Mouse (Mus musculus) cerebellum, adult 11-12 months (tissue): ENCODE results near the gene Igfbp3.

Source experiments
- DNase-seq: peaks from one replicate; pipeline ENCODE4 v3.0.0; 2022

Igfbp3 gene

DNA sequence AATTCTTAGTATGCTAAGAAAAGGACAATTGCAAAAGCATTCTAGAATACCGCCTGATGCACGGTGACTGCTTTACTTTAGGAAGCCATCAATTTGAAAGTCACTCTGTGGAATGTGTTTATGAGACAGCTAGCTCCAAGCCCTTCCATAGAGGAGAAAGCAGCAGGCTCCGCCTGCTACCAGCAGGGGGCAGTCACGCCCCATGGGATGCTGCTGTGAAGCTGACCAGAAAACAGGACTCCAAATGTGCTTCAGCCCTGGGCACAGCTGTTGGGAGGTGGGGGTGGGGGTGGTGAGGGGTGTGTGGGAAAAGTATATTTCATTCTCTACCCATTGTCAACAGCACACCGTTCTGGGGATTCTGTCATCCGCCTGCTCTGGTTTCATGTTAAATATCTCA lies 3.4 kb downstream of the Igfbp3 start:
- DNase-seq = no peak

DNA sequence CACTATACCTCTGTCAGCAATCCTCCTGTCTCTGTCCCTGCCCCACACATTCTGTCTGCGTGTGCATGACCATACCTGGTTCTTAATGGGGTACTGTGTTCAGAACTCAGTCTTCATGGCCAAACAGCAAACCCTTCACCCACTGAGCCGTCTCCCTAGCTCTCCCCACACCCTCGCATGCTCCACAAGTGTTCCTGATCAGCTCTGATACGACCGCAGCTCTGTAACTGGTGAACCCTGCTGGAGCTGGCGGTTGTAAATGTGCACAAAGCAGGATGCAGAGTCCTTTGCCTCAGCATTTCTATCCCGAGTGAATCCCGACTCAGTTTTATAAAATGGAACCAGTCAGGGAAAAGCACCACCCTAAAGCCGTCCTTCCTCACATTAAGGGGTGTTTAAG lies 9.9 kb downstream of the Igfbp3 start:
- no peak for DNase-seq

DNA sequence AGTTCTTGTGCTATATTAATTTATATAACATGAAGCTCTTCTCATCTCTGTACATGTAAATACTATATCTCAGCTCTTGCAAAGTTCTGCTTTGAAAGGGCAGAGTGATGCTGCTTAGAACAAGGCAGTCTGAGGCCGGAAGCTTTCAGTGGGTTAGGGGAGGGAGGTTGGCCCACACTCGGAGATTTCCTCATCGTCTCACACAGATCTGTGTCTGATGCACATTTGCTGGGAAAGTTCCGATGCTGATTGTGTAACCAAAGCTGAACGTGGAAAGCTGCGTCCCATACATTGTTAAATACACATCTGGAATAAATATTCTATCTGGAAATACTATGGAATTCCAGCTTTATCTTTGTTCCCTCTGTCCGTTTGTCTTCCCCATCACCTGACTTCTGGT lies 11.5 kb downstream of the Igfbp3 start:
- no peak for DNase-seq

DNA sequence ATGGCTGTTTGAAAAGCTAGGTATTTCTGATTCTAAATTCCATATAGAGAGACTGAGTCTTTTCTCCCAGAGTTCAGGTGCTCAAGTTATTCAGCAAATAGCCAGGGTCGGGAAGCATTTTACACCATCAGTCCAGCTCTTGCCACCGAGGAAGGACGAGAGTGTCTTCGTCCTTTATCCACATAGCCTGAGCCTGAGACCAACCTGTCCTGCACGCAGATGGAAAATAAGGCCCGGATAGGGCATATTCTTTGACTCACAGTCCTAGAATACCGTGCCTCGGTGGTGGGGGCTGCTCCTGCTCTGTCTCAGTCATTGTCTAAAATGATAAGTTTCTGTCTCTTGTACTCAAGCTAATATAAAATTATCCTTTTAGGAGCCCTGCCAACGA lies 13.3 kb downstream of the Igfbp3 start:
- no peak for DNase-seq

DNA sequence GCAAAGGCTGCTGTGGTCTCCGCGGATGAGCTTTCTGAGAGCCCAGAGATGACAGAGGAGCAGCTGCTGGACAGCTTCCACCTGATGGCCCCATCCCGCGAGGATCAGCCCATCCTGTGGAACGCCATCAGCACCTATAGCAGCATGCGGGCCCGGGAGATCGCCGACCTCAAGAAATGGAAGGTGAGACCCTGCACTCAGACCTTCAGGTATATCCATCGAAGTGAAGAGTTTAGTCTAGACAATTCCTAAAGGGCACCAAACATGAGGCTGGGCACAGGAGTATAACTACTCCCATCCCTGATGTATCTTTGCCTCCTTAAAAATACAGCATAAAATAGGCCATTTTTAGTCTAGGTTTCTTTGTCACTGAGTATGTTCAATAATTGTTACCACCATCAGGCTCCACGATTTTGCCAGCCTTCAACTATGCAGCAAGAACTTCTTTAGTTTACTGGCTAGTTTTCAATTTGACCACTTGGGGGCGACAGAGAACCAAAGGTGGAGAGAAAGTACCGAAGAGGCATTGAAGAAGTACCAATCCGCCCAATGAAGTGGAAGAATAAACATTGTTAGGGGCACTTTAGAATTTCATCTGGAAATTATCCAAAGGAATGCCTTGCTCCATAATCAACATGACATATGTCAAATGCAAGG lies 13.9 kb downstream of the Igfbp3 start:
- DNase-seq = no peak

DNA sequence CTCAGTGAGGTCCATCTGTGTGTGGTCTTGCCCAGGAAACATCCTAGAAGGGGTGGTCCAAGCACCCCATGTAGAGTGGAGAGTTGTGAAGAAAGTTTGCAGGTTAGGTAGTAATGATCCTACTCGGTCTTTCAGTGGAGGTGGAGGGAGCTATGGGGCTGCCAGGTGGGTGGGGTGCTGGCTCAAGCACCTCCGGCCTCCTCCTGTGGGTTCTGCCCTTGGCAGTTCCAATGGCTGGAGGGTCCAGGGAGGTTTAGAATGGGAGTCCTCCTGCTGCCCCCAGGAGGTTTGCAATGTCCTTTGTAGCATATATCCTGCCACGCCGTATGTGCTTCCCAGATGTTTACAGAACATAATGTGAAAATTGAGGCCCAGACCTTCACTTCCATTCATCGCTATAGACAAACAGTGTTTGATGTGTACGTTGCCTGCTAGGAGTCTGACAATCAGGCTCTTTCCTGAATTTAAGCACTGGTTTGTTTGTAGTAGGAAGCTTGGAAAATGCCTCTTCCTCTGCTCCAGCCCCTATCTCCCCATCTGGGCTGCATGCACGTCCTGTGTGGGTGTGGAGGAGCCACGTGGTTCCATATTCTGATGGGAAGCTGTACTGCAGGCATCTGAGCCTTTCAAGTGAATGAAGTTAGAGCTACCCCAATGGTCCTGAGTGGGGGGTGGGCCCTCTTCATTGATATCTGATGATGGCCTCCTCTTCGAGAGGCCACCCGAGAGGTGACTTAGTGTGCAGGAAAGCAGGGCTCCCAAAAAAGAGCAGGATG lies 15.1 kb downstream of the Igfbp3 start:
- DNase-seq = no peak

DNA sequence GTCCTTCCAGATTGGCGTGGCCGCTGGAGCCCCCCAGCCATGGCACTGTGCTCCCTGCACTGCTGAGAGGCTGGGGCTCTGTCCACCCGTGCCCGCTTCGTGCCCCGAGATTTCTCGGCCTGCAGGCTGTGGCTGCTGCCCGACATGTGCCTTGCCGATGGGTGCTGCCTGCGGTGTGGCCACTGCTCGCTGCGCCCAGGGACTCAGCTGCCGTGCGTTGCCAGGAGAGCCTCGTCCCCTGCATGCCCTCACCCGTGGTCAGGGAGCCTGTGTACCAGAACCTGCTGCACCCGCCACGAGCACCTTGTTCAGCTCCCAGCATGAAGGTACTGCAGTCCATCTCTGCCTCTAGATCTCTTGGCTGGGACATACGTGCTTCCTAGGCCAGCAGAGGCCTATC lies 15.7 kb downstream of the Igfbp3 start:
- DNase-seq = no peak

DNA sequence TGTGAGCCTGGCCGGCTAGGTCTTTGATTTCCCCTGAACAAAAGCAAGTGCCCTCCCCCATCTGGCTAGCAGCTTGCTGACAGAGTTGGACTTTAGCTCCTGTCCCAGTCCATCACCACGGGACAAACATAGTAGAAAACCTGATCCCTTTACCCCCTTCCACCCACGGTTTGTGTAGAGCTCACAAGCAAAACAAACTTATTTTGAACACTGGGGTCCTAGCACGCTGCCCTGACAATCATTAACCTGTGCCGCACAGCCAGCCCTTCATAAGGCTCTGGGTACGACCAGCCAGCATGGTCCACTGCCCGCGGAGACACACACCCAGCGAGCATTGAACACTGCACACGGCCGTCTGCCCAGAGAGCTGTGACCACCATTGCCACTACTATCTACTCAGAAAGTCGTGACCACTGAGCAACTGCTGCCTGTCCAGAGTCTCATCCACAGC lies 16.2 kb downstream of the Igfbp3 start, which contains the start of gene Igfbp1:
Gene Igfbp1 (plus strand): TSS at position 292 of the 451 bp plus-strand sequence.
- no peak for DNase-seq

DNA sequence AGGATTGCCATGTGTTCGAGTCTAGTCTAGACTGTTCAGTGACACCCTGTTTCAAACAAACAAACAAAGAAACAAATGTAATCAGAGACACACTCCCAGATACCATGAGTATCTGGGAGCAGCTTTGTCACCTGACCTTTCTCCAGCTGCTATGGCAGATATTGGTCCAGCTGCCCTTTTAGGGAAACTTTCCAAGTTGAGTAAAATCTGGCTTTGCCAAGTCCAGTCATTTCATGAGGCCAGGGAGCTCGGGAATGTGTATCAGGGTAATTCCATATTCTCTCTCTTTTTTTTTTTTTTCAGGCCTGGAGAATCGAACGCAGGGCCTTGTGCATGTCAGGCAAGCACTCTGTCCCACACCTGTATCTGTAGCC lies 18.4 kb downstream of the Igfbp3 start:
- no peak for DNase-seq

DNA sequence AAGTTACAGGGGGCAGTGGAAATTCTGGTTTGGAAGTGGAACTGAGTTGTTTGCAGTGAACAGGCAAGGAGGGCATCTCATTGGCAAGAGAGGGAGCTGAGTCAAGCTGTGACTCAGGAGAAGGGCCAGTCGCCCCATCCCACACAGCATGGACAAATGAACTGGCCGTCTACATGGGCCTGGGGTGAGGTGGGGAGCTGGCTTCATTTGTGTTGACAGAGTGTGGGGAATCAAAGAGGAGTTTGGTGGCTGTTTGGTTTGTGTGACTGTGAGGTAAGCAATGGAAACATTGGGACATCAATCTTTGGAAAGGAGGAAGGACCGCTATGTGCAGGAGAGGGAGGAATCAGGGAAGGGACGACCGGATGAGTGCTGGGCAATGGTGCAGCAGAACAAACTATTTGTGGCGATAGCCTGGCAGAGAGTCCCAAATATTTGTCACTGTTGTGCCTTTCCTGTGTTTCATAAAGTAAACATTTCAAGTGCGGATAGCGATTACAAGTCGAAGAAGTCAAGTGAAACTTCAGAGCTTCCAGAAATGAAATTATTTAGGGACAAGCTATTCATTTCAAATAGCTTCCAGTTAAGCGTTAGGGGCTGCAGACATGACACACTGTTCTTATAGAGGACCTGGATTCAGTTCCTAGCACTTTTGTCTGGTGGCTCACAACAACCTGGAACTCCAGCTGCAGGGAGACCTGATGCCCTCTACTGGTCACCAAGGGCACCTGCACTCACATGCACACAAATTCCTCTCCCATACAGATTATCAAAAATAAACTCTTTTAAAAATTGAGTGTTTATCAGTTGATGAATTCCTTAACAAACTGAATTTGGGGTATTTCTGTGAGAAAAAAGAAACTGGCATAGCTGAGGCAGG lies 19.1 kb downstream of the Igfbp3 start:
- no peak for DNase-seq

DNA sequence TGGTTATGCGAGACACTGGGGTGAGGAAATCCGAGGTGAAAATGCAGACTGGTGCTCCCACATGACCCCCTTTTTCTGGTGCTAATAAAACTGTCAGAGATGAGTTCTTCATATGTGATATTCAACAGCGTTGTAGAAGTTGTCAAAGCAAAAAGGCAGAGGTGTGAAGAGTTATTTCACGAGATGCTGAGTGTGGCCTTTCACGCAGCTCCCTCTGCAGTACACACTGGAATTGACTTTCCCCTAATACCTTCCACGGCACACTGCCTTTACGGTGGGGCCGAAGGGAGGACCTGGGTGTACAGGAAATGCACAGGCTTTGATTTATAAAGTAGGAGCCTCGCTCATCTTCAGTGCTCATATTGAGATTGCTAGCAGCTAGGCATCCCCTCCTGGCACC lies 20.6 kb downstream of the Igfbp3 start:
- no peak for DNase-seq

DNA sequence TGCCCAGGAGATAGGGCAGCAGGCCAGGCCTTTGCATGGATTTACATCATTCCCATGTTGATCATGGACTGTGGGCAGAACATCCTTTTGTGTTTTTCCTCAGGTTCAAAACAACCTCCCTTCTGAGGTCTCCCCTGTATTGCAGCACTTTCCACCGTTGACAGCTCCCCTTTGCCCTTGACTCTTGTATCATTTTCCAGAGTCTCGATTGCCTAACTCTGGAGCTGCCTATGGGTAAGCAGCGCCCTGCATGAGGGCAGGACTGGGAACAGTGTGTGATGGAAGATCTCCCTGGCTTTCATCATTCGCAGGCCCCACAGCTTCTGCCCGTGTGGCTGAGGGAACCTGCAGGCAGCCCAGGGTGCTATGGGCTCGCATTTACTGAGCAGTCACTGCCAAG lies 21.0 kb downstream of the Igfbp3 start:
- no peak for DNase-seq

DNA sequence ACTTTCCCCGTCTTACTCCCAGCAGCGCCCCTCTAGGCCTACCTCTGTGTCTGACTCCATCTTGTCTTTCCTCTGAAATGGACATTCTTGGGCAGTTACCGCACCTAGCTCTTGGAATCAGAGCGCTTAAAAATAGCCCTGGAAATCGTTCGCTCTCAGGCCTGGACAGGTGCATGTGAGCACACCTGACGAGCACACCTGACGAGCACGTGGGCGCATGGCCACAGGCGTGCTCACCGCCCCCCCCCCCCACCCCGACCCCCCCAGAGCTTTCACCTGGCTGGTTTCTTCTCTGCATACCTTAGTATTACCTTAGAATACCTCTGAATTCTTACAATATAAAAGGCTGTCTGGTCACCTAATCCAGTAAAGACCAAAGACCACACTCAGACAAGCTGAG lies 25.3 kb downstream of the Igfbp3 start, which contains the start of gene Gm11985:
Gene Gm11985 (minus strand): TSS at position 101 of the 400 bp plus-strand sequence.
- no peak for DNase-seq

DNA sequence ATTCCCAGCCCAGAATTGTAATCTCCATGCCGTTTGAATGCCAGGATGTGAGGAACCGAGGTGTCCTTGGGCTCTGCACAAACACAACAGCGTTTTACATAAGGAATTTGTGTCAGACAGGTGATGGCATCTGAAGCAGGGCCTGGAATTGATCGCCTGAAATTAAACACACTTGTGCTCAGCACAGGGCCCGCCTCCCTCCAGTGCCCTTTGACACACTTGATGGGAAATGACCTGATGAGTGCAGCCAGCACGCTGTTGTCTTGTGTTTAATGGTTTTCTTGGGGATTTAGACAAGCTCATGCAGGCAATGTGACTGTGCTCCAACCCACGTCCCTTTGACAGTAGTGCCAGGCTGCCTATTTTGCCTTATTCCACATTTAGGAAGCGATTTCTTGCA lies 26.3 kb downstream of the Igfbp3 start:
- no peak for DNase-seq

DNA sequence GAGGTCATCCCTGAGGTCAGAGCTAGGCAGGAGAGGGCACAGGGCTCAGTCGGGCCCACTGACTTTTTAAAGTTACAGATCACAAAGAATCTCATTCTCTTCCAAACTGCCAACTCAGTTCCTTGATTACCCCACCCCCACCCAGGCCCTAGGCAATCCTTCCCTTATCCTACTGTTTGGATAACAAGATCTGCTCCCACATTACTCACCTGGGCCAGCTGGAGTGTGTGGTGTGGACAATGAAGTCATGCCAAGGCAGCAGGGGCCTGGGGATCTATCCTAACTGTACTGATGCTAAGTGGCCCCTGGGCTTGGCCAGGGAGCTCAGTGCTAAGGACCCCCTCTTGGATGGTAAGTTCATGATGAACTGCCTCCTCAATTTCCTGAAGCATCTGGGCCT lies 29.3 kb downstream of the Igfbp3 start:
- no peak for DNase-seq

DNA sequence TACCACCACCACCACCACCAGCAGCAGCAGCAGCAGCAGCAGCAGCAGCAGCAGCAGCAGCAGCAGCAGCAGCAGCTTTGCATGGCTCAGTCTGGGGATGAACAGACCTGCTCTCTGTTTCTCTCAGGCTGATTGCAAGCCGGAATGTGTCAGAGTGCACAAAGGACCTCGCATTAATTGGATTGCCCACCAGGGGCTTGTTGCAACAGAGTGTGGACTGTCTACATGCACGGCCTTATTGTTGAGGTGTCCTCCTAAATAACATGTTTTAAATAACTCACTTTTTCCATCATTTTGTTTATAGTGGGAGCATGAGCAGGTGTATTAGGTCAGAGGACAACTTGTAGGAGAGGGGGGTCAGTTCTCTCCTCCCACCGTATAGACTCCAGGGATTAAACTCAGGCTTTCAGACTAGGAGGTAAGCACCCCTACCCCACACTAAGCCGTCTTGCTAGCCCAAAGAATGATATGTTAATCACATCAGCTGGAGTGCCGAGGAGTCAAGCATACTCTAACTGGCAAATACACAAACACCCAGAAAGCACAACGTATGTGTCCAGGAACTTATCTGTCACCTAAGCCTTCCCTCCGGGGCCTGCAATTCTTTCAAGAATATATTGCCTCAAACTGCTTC lies 31.2 kb downstream of the Igfbp3 start:
- no peak for DNase-seq

DNA sequence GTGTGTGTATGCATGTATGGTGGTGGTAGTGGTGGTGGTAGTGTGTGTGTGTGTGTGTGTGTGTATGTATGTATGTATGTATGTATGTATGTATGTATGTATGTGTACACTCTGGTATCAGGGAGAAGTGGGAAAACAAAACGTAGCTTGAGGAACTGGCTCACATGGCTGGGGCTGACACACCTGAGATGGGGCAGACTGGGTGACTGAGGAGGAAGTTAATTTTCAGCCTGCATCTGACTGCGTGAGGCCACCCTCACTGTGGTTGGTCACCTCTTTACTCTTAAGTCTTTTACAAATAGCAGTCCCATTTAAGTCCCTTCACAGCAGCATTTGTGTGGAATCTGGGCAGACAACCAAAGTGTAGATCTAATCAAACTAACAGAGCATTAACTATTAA lies 34.4 kb downstream of the Igfbp3 start:
- DNase-seq = no peak

DNA sequence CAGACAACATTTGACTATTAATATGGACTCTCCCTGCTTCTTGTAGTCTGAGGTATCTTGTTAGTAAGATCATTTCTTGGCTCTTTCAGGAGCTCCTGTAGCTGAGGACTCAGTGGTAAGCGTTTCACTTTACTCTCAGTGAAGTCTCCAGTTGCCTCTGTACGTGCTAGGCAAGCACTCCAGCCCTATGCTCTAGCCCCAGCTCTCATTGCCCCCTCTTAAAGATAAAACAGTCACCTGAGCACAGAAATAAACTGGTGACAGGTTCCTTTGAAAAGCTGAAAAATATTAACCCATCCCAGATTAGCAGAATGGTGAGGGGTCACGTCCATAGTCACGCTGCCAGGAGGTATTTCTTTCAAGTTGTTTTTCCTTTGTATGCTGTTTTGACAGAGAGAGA lies 35.0 kb downstream of the Igfbp3 start:
- DNase-seq = no peak

DNA sequence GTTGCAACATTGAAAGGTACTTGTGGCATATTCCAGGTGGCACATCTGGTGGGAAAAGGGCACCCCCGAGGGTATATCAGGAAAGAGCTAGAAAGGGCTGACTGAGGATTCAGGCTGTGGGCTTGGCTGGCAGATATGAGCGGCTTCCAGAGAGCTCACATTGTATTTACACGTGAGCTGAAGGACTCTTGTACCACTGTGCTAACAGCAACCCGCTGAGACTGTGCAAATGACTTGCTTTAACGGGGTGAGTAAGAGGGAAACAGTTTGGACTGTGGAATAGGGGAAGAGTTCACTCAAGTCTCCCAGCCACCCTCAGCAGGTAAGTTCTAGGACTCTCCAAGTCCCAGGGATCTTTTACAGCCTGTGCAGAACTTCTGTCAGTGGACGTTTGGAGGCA lies 40.1 kb downstream of the Igfbp3 start:
- no peak for DNase-seq

DNA sequence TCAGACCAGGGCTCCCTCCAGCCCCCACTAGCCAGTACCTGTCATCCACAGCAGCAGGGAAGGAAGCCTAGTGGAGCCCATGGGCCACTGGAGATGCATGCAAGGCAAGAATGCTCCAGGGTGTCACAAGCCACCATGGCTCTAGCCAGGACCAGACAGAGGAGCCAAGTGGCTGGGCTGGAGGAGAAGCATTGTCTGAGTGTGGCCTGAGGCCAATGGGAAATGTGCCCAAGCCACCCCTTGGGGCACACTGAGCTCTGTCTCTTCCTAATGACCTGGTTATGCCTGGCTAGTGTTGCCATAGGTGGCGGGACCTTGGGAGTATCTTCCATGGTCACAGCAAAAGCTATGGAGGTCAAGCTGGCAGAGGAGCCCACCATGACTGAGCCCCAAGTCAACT lies 44.1 kb downstream of the Igfbp3 start:
- peak; percentile 72 for DNase-seq

DNA sequence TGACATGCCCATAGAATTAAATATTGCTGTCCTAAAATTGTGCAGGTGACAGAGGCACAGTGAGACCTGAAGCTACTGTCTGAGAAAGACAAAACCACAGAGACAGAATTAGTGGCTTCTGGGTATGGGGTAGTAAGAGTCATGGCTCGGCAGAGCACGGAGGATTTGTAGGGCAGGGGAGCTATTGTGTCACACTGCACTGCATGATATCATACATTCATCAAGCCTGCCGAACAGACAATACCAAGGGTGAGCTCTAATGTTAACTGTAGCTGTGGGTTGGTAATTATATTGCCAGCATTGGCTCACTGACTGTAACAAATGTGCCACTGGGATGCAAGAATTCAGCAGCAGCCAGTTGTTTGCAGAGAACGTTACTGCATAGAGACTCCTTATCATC lies 49.3 kb downstream of the Igfbp3 start:
- DNase-seq = no peak

DNA sequence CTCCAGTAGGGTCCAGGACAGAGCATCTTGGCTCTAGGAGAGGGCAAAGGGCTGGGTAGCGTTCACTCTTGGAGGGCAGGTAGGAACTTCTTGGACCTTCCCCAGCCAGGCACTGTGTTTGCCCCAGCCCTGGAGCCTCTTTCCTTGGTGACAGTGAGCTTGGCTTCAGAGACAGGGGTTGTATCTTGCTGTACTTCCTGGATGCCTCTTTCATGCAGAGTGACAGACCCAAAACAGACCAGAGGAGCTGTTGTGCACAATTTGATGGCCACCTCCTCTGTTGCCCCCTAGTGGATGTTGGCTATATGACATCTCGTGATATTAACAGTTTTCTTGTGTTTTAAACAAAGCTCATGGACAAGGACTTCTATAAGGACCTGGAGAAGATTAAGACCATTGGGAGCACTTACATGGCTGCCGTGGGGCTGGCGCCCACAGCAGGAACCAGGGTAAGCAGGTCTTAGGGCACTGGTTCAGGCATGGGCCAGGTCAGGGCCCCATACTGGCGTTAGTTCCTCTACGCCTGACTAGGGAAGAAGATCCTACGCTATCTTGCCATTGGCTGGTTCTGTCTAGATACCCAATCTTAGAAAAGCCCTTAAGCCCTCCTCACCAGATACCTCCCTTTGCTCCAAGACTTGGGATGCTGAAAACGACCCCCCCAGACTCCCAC lies 52.1 kb downstream of the Igfbp3 start:
- no peak for DNase-seq
